Mouse (Mus musculus) spleen, adult 2 months (tissue): ENCODE data around the gene BC005537.

Experiments used
- CTCF ChIP-seq: fragments of 200-500 bp; IDR thresholded peaks from 2 replicates; pipeline ENCODE4 v1.5.1; 2011; ENCODE audit warnings: mild to moderate bottlenecking, inconsistent platforms; ENCODE audit not compliant: insufficient read depth, insufficient read length, insufficient replicate concordance; ENCODE audit errors: extremely low read depth
- POLR2A ChIP-seq: fragments of 200-500 bp; IDR thresholded peaks from 2 replicates; pipeline ENCODE4 v1.6.1; 2011; ENCODE audit warnings: low read depth, low read length, inconsistent platforms

DNA sequence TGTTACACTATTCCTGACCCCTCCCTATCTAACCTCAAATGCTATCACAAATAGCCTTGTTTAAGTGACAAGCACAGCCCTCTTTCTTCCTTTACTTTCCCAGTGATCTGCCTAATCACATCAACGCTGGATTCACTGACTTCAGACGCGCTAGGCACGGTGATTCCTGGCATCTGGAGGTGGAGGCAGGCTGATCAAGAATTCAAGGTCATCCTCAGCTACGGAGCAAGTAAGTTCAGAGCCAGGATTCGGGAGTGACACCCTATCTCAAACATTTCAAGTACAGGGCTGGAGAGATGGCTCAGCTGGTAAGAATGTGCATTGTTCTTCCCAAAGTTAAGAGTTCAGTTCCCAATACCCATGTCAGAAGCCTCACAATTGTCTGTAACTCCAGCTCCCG is 24.7 kb downstream of the BC005537 start:
- TF ChIP-seq POLR2A (no peak), CTCF (no peak)
